Mouse (Mus musculus): Measurements from ENCODE around the gene St3gal3.

- TF ChIP-seq CTCF (IDR thresholded peaks at IDR 0.05; ENCODE audit: low read depth) (no peak), EP300 (IDR thresholded peaks at IDR 0.05; ENCODE audit: low read depth) (no peak)
These were observed 58.1 kb downstream of the St3gal3 start for GRCm38 (mm10) chr4:118076648-118077047.
